Mouse (Mus musculus) myocyte (in vitro differentiated cells): ENCODE data around the gene Rab11a.

Experiments used
- E2F4 ChIP-seq: IDR thresholded peaks from one replicate; pipeline ENCODE4 v1.6.1; 2011; ENCODE audit warnings: mild to moderate bottlenecking, control low read depth, moderate library complexity; ENCODE audit not compliant: insufficient read depth
- MAX ChIP-seq: IDR thresholded peaks from one replicate; pipeline ENCODE4 v1.6.1; 2011; ENCODE audit warnings: low read depth, mild to moderate bottlenecking, control low read depth

DNA sequence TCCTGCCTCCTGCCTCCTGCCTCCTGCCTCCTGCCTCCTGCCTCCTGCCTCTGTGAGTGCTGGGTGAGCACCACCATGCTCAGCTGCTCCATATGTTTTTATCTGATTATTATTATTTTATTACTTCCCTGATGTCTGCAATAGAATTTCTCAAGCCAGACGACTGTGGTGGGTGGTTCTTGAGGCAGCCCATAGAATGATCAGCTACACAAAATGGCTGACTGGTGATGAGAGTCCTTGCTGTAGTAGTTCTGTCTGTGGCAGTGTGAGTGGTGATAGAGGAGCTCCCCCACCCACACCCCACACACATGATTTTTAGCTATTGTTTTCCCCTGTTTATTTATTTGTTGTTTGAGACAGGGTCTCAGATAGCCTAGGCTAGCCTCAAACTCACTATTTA, 30.2 kb upstream of the Rab11a start:
- TF ChIP-seq MAX: no peak
- TF ChIP-seq E2F4: no peak
